Mouse (Mus musculus): ENCODE data around the gene Sesn3.
"Not testable (repeated sequence)": the region's sequence is repeated elsewhere in the genome, so short reads cannot be mapped to it uniquely, and the experiment has no call there.

The Sesn3 gene

GRCm38 (mm10) chr9:14285036-14285435, 10.2 kb downstream of the Sesn3 start:
- no peak for DNase-seq

GRCm38 (mm10) chr9:14287234-14287633, 12.4 kb downstream of the Sesn3 start:
- DNase-seq = no peak

DNA sequence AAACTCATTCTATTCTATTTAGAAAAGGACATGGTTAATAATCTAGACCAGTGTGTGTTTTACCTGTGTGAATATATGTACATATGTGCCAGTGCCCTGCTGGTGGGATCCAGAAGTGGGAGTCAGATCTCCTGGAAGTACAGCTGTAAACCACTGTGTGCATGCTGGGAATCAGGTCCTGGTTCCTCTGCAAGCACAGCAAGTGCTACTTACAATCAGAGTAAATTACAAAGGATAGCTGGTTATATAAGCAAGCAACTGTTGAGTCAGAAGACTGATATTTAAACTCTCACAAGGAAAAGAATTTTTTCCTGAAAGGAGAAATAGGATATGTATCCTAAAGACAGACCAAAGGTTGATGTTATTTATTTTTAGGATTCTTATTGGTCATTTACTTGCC, 13.6 kb downstream of the Sesn3 start:
- DNase-seq = no peak

DNA sequence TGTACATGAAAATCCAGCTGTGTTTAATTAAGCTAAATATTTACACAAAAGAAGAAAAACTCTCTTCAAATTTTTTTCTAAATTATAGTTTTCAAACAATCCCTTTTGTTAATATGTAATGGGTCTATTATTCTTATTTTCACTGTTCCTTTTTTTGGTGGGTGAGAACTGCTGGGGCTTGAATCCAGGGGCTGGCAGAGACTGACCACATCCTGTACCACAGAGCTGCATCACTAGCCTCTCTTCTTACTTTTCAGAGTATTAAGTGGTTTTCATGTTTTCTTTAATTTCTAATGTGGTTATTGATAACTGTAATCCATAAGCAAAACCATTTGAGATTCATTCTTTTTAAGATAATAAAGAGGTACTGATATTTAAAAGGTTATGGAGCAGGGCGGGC, 19.0 kb downstream of the Sesn3 start:
- no peak for DNase-seq

DNA sequence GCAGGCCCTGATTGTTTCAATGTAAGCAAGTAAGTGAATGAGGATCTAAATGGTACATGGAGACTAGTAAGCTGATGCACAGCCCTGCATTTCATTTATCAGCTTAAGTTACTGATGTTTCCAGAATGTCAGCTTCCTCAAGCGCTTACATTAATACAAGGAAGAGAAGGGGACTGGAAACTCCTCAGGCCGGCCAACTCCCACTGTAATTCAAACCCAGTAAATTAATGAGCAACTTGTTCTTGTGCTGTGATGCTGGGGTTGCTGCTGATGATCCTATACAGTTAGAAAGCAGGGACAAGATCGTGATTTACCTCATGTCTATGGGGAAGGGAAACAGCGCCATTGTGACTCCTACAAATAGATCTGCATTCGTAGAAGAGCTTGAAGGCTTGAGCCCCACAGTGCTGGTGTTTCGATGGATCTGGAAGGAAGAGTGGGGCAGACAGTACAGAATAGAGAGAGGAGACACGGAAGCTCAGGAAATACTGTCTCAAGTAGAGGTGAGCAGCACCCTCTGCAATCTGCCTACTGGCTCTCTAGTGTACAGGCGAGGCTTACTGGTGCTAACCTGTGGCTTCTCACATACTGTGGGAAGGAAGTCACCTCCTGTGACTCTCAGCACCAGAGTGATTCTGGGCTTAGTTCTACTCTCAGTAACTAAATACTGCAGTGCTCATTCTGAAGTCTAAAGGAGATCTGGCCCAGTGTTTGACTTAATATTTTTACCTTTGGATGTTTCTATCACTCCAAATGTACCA, 21.0 kb downstream of the Sesn3 start:
- no peak for DNase-seq

- no peak for DNase-seq
Measured at GRCm38 (mm10) chr9:14297204-14297603, 22.3 kb downstream of the Sesn3 start.

GRCm38 (mm10) chr9:14299819-14300218, 25.0 kb downstream of the Sesn3 start:
- no peak for DNase-seq

DNA sequence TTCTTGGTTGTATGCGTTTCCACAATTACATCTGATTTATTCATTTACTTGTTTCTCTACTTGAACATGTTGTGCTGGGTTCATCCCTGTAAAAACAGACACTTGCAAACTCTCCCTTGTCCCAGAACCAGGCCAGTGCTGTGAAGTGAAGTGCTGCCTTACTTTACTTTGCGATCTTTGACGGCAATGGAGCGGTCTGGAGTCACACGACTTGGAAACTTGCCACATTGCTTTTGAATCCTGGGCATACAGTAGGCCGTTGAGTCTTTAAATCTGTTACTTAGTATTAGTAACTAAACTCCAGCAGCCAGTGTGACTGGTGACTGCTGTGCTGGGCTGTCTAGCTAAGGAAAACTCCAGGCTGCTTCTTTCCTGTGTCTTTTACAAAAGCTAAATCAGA, 25.9 kb downstream of the Sesn3 start:
- no peak for DNase-seq

DNA sequence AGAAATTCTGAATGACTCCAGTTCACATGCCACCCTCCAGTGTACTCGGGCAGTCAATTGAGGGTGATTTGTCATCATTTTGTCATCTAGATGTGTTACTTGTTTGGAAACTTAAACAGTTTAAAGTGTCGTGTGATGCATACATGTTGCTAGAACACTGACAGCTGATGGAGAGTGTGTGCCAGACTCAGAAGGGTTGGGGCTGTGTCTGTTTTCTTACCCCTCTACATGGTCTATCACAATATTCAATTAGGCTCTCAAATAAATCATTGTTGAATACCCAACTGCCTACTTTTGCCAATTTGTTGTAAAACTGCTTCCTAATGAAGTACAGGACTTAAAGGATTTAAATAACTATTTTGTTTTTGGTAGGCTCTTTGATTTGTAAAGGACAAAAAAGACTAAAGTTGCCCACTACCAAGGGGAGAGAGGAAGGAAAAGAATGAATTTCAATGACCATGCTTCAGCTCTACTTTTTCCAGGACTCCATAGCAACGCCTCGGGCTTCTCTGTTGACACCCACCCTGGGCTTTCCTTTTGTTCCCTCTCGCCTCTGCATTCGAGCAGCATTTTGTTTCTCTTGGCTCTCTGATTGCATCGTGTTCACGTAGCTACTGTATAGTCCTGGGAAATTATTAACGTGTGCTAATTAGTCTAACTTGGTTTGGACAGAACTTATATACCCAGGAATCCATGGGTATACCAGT, 29.5 kb downstream of the Sesn3 start:
- DNase-seq = peak; percentile 12

DNA sequence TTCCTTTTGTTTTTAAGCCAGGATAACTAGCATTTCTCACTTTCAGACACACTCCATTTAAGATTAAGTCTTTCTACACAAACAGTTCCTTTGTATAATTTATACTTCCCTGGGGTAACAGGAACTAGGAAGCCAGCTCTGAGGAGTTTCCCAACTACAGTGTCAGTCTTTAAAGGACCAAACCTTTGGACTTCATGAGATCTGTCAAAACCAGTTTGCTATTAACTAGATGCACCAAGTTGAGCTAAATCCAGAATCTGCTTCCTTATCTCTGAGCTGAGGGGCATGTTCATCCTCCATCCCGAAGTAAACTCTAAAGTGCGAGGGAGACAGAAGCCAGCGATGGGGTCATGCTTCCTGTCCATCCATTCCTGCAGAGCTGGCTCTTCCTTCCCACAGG, 32.5 kb downstream of the Sesn3 start:
- DNase-seq = no peak

DNA sequence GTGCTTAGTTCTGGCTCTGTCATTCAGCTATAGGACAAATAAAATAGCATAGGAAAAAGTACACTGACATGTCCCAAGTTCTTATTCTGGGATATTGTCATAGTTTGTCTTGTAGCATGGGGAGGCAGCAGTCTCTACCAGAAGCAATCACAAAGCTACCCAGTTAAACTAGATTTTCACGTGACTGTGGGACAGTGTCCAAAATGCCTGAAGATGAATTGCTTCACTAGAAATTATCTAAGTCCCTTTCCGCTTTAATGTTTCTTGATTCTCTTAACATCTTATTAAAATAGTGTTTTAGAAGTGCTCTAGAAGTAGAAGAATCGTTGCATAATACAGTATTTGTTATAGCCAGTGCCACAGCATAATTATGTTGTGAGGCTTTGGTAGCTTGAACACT, 39.1 kb downstream of the Sesn3 start:
- DNase-seq = no peak

GRCm38 (mm10) chr9:14314477-14314876, 39.6 kb downstream of the Sesn3 start:
- no peak for DNase-seq

DNA sequence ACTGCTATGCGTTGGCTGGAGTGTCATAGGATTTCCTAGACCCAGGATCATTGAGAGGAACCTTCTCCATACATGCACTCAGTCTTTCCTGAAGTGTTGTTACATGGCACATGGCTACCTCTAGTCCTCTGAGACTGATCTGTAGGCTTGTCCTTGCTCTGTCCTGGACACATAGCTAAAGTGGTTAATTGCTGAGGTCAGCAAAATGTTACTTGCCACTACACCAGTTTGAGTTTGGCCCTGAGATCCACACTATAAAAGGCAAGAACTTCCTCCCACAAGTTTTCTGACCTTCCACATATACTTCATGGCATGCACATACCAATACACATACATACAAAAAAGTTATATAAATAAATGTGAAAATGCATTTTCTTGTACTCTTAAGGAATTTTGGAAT, 41.8 kb downstream of the Sesn3 start:
- no peak for DNase-seq

DNA sequence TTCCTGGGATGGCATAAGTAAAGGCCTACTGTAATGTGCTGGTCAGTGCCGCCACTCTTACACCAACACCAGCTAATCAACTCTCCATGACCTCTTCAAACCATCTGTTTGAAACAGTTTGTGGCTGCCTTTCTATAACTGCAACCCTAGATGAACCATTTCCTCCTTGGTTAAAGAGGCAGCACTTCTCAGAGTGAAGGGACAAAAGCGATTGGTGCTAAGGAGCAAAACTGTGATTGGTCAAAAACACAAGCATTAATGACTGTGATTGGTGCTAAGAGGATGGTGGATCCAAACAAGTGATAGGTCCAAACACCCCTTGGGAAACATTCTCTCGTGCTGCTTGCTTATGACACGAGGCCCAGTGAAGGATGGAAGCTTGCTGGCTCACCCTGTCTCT, 61.0 kb downstream of the Sesn3 start:
- no peak for DNase-seq

DNA sequence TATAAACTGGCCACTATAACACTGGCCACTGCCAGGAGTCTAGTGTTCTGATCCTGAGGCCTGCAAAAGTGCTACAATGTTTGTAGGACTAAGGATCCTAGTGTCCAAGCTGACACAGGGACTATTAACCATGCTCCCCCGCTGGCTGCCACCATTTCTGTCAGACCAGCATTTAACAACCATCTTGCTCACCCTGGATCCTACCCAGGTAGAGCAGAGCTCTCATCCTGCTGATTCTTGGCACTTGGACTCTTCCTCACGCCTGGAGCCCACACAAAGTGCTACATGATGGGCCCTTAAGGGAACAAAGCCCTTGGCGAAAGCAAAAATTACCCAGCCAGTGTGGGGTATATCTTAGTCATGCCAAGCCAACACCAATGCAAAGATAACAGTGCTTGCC, 62.0 kb downstream of the Sesn3 start:
- DNase-seq = no peak

DNA sequence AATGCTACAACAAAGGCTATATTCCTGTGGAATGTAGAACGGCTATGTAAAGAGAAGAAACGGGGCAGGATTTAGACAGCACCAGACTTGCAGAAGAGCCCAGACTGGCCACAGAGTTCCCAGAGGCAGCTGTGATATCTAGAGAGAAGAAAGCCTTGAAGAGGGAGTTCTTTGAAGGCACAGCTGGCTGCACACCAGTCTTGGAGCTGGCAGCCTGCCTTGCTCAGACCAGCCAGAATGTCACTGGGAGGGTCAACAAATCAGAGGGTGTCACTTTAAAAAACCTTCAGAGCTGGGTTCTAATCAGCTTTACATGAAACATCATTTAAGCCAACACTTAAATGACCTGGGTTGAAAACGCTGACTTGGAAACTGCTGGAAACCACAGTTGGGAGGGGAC, 63.8 kb downstream of the Sesn3 start:
- DNase-seq = no peak

- DNase-seq = peak; percentile 77
Measured at GRCm38 (mm10) chr9:14342041-14342668, 67.3 kb downstream of the Sesn3 start.

GRCm38 (mm10) chr9:14345866-14346265, 71.0 kb downstream of the Sesn3 start:
- not testable (repeated sequence) for DNase-seq

- DNase-seq = peak; percentile 14
Measured at GRCm38 (mm10) chr9:14348416-14348815, 73.5 kb downstream of the Sesn3 start.

DNA sequence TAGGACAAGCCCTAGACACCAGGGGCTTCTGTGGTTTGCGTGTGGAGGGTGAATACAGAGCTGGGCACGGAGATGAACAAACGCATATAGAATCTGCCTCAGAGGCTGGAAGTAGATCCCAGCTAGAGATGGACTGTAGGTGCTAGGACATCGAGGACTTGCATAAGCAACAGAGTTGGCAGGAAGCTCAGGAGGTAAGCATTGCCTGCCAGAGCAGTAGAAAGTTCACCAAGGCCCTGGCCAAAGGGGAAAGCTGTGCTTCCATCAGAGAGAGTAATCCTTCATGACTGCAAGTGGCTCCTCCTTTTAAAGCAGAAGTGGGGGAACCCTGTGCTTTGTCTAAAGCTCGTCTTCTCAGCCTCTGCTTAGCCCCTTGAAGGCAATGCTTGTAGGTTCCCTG, 74.5 kb downstream of the Sesn3 start:
- DNase-seq = no peak

GRCm38 (mm10) chr9:14350787-14351186, 75.9 kb downstream of the Sesn3 start:
- no peak for DNase-seq

DNA sequence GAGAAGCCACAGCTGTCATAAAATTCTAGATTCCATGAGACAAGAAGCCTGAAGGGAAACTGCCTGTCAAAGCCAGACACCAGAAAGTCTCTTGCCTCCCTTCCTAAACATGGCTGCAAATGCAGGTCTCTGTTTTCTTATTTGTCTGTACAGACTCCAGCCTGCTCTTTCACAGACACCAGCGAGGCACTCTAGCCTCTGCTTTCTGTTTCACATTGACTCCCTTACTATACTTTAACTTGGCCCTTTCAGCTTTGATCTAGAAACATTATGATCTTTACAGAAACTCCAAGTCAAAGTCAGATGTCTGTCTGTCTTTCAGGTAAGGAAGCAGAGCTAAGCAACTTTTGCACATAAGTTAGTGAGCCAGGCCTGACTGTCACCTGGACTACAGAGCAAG, 77.5 kb downstream of the Sesn3 start:
- no peak for DNase-seq

- no peak for DNase-seq
Measured at GRCm38 (mm10) chr9:14354852-14355251, 80.0 kb downstream of the Sesn3 start.

DNA sequence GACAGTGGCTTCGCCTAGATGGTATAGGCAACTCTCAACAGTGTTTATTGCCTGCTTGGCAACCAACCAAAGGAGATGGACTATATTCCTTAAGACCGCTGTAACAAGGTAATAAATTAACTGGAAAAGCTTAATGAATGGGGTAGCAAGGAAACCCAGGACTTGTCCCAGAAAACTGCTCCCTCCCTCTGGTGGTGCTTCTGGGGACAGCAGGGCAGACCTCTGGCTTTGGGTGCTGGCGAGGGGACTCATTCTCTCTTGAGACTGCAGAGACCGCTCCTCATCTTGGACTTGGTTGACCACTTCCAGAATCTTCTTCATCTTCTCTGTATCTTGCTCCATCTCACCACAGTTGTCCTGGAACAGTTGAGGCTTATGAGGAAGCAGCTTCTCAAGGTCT, 82.2 kb downstream of the Sesn3 start:
- DNase-seq = no peak

Data from embryo, embryonic 11 days (tissue).